Mouse (Mus musculus) kidney, adult 11 months (tissue): ENCODE data around the gene Shld1.
A peak's percentile ranks its signal among the peaks of the same experiment; 100 is the strongest.

Experiments
- DNase-seq: peaks from one replicate; pipeline ENCODE4 v3.0.0; 2022

Shld1 gene

GRCm38 (mm10) chr2:132725376-132725905, 38.7 kb downstream of the Shld1 start:
- no peak for DNase-seq

- DNase-seq = no peak
Observed at GRCm38 (mm10) chr2:132726156-132726555, 39.4 kb downstream of the Shld1 start.

GRCm38 (mm10) chr2:132732940-132733339, 46.2 kb downstream of the Shld1 start:
- peak; percentile 33 for DNase-seq

- DNase-seq = no peak
Observed at GRCm38 (mm10) chr2:132733603-132734573, 47.2 kb downstream of the Shld1 start.

- no peak for DNase-seq
Observed at GRCm38 (mm10) chr2:132738816-132739432, 52.2 kb downstream of the Shld1 start.

- peak; percentile 28 for DNase-seq
Observed at GRCm38 (mm10) chr2:132741862-132742347, 55.2 kb downstream of the Shld1 start.

- DNase-seq = no peak
Observed at GRCm38 (mm10) chr2:132744866-132745265, 58.1 kb downstream of the Shld1 start.

GRCm38 (mm10) chr2:132746108-132746507, 59.4 kb downstream of the Shld1 start:
- no peak for DNase-seq

- DNase-seq = no peak
Observed at GRCm38 (mm10) chr2:132750726-132751125, 64.0 kb downstream of the Shld1 start.

- DNase-seq = no peak
Observed at GRCm38 (mm10) chr2:132751141-132752066, 64.7 kb downstream of the Shld1 start.

- no peak for DNase-seq
Observed at GRCm38 (mm10) chr2:132752398-132752797, 65.7 kb downstream of the Shld1 start.

GRCm38 (mm10) chr2:132753137-132753536, 66.4 kb downstream of the Shld1 start:
- DNase-seq = no peak

GRCm38 (mm10) chr2:132757911-132758310, 71.2 kb downstream of the Shld1 start:
- no peak for DNase-seq

GRCm38 (mm10) chr2:132770822-132771221, 84.1 kb downstream of the Shld1 start:
- DNase-seq = no peak

- DNase-seq = no peak
Observed at GRCm38 (mm10) chr2:132780978-132781377, 94.2 kb downstream of the Shld1 start, which contains the start of gene Chgb. TSS of gene Chgb (plus strand) at chr2:132781278.

GRCm38 (mm10) chr2:132781439-132782068, 94.8 kb downstream of the Shld1 start:
- DNase-seq = peak; percentile 76

GRCm38 (mm10) chr2:132784039-132784438, 97.3 kb downstream of the Shld1 start:
- no peak for DNase-seq

GRCm38 (mm10) chr2:132793441-132794203, 106.9 kb downstream of the Shld1 start:
- DNase-seq = no peak

- no peak for DNase-seq
Observed at GRCm38 (mm10) chr2:132794204-132794586, 107.5 kb downstream of the Shld1 start.
